Mouse (Mus musculus): Measurements from ENCODE around the gene Cd37. TPM values are rescaled to one million over a fixed set of nuclear protein-coding genes. Genes with fewer than 3 reads are reported as not detected.

Cd37 gene
- polyA plus RNA-seq, 1 experiment from 2014 or later = 1.0 TPM

- no peaks in the 10 kb centered on the region for H3K9me3 ChIP-seq (ENCODE audit: control insufficient read depth, low read length)
- no peak overlapping the region for H3K27ac ChIP-seq (ENCODE audit: low read depth, low read length)
- 0 out of 2 replicates have a peak, but pooled peaks cover 2% of the 10 kb centered on the region for H3K36me3 ChIP-seq (ENCODE audit: control insufficient read depth, insufficient read depth, low read length)
- H3K27me3 ChIP-seq (ENCODE audit: control insufficient read depth, insufficient read depth, low read length) = peaks cover 3% of the 10 kb centered on the region; the same call in 1 of the 2 replicates
- H3K9ac ChIP-seq (replicated peaks; ENCODE audit: low read depth, low read length) = no peak overlapping the region
- no peak overlapping the region for H3K4me3 ChIP-seq (ENCODE audit: low read depth, low read length)
- no peak for ATAC-seq (ENCODE audit: low read depth)
- H3K4me1 ChIP-seq (ENCODE audit: control insufficient read depth, insufficient read depth, low read length) = peaks cover 7% of the 10 kb centered on the region
- 89% methylated on average over 7 of the region's 7 CpGs for WGBS
- no peak overlapping the region for H3K4me2 ChIP-seq (ENCODE audit: low read depth, low read length)
Observed at GRCm38 (mm10) chr7:45229459-45230203, 9.3 kb downstream of the Cd37 start.

GRCm38 (mm10) chr7:45229046-45229445, 9.9 kb downstream of the Cd37 start:
- ATAC-seq (ENCODE audit: low read depth) = no peak
- no peak overlapping the region for H3K4me3 ChIP-seq (ENCODE audit: low read depth, low read length)
- H3K4me1 ChIP-seq (ENCODE audit: control insufficient read depth, insufficient read depth, low read length) = peaks cover 4% of the 10 kb centered on the region
- peaks cover under 1% of the 10 kb centered on the region; the same call in 1 of the 2 replicates for H3K27me3 ChIP-seq (ENCODE audit: control insufficient read depth, insufficient read depth, low read length)
- 96% methylated on average over 8 of the region's 8 CpGs for WGBS
- no peak overlapping the region for H3K4me2 ChIP-seq (ENCODE audit: low read depth, low read length)
- H3K9me3 ChIP-seq (ENCODE audit: control insufficient read depth, low read length) = no peaks in the 10 kb centered on the region
- H3K27ac ChIP-seq (ENCODE audit: low read depth, low read length) = no peak overlapping the region
- 0 out of 2 replicates have a peak, but pooled peaks cover 2% of the 10 kb centered on the region for H3K36me3 ChIP-seq (ENCODE audit: control insufficient read depth, insufficient read depth, low read length)
- H3K9ac ChIP-seq (replicated peaks; ENCODE audit: low read depth, low read length) = no peak overlapping the region

- no peak for ATAC-seq (ENCODE audit: low read depth)
- no peaks in the 10 kb centered on the region for H3K9me3 ChIP-seq (ENCODE audit: control insufficient read depth, low read length)
- no peaks in the 10 kb centered on the region for H3K27me3 ChIP-seq (ENCODE audit: control insufficient read depth, insufficient read depth, low read length)
- H3K4me2 ChIP-seq (ENCODE audit: low read depth, low read length) = no peak overlapping the region
- 0 out of 2 replicates have a peak, but pooled peaks cover 2% of the 10 kb centered on the region for H3K36me3 ChIP-seq (ENCODE audit: control insufficient read depth, insufficient read depth, low read length)
- H3K4me1 ChIP-seq (ENCODE audit: control insufficient read depth, insufficient read depth, low read length) = no peaks in the 10 kb centered on the region; the same call in 1 of the 2 replicates
- WGBS = 97% methylated on average over 18 of the region's 18 CpGs
- no peak overlapping the region for H3K9ac ChIP-seq (replicated peaks; ENCODE audit: low read depth, low read length)
- H3K27ac ChIP-seq (ENCODE audit: low read depth, low read length) = no peak overlapping the region
- H3K4me3 ChIP-seq (ENCODE audit: low read depth, low read length) = no peak overlapping the region
Observed at GRCm38 (mm10) chr7:45228548-45228947, 10.4 kb downstream of the Cd37 start.

- Histone ChIP-seq H3K27me3 (ENCODE audit: control insufficient read depth, insufficient read depth, low read length) (no peaks in the 10 kb centered on the region), H3K9me3 (ENCODE audit: control insufficient read depth, low read length) (no peaks in the 10 kb centered on the region), H3K4me2 (ENCODE audit: low read depth, low read length) (no peak overlapping the region), H3K27ac (ENCODE audit: low read depth, low read length) (no peak overlapping the region), H3K4me3 (ENCODE audit: low read depth, low read length) (no peak overlapping the region), H3K4me1 (ENCODE audit: control insufficient read depth, insufficient read depth, low read length) (no peaks in the 10 kb centered on the region), H3K36me3 (ENCODE audit: control insufficient read depth, insufficient read depth, low read length) (0 out of 2 replicates have a peak, but pooled peaks cover 2% of the 10 kb centered on the region), H3K9ac (replicated peaks; ENCODE audit: low read depth, low read length) (no peak overlapping the region)
- 99% methylated on average over 5 of the region's 5 CpGs for WGBS
- ATAC-seq (ENCODE audit: low read depth) = no peak
Observed at GRCm38 (mm10) chr7:45226421-45226820, 12.5 kb downstream of the Cd37 start.

GRCm38 (mm10) chr7:45224826-45225225, 14.1 kb downstream of the Cd37 start:
- 95% methylated on average over 7 of the region's 7 CpGs for WGBS
- no peak overlapping the region for H3K27ac ChIP-seq (ENCODE audit: low read depth, low read length)
- 0 out of 2 replicates have a peak, but pooled peaks cover 2% of the 10 kb centered on the region for H3K36me3 ChIP-seq (ENCODE audit: control insufficient read depth, insufficient read depth, low read length)
- H3K27me3 ChIP-seq (ENCODE audit: control insufficient read depth, insufficient read depth, low read length) = no peaks in the 10 kb centered on the region
- no peaks in the 10 kb centered on the region for H3K4me1 ChIP-seq (ENCODE audit: control insufficient read depth, insufficient read depth, low read length)
- H3K4me2 ChIP-seq (ENCODE audit: low read depth, low read length) = no peak overlapping the region
- ATAC-seq (ENCODE audit: low read depth) = no peak
- H3K9me3 ChIP-seq (ENCODE audit: control insufficient read depth, low read length) = no peaks in the 10 kb centered on the region
- no peak overlapping the region for H3K9ac ChIP-seq (replicated peaks; ENCODE audit: low read depth, low read length)
- no peak overlapping the region for H3K4me3 ChIP-seq (ENCODE audit: low read depth, low read length)

GRCm38 (mm10) chr7:45221680-45222079, 17.2 kb downstream of the Cd37 start:
- Histone ChIP-seq H3K36me3 (ENCODE audit: control insufficient read depth, insufficient read depth, low read length) (no peaks in the 10 kb centered on the region), H3K9ac (replicated peaks; ENCODE audit: low read depth, low read length) (no peak overlapping the region), H3K9me3 (ENCODE audit: control insufficient read depth, low read length) (no peaks in the 10 kb centered on the region), H3K4me3 (ENCODE audit: low read depth, low read length) (no peak overlapping the region), H3K27me3 (ENCODE audit: control insufficient read depth, insufficient read depth, low read length) (no peaks in the 10 kb centered on the region), H3K4me1 (ENCODE audit: control insufficient read depth, insufficient read depth, low read length) (peaks cover 8% of the 10 kb centered on the region), H3K27ac (ENCODE audit: low read depth, low read length) (no peak overlapping the region), H3K4me2 (ENCODE audit: low read depth, low read length) (no peak overlapping the region)
- no peak for ATAC-seq (ENCODE audit: low read depth)
- WGBS = 88% methylated on average over 2 of the region's 2 CpGs

- H3K9ac ChIP-seq (replicated peaks; ENCODE audit: low read depth, low read length) = peak overlapping the region; percentile 64
- H3K27ac ChIP-seq (ENCODE audit: low read depth, low read length) = peak overlapping the region; percentile 81
- ATAC-seq (ENCODE audit: low read depth) = peak; percentile 68; the same call in 1 of the 2 replicates
- peaks cover 3% of the 10 kb centered on the region; the same call in 1 of the 2 replicates for H3K27me3 ChIP-seq (ENCODE audit: control insufficient read depth, insufficient read depth, low read length)
- WGBS = 2% methylated on average over 13 of the region's 13 CpGs
- peak overlapping the region; percentile 45 for H3K4me3 ChIP-seq (ENCODE audit: low read depth, low read length)
- H3K4me1 ChIP-seq (ENCODE audit: control insufficient read depth, insufficient read depth, low read length) = peaks cover 19% of the 10 kb centered on the region
- no peaks in the 10 kb centered on the region for H3K36me3 ChIP-seq (ENCODE audit: control insufficient read depth, insufficient read depth, low read length)
- H3K4me2 ChIP-seq (ENCODE audit: low read depth, low read length) = peak overlapping the region; percentile 72
- no peaks in the 10 kb centered on the region for H3K9me3 ChIP-seq (ENCODE audit: control insufficient read depth, low read length)
Observed at GRCm38 (mm10) chr7:45216442-45217183, 22.3 kb downstream of the Cd37 start.

- peak within 1 kb of the TSS; percentile 81 for H3K27ac ChIP-seq (ENCODE audit: low read depth, low read length)
- H3K27me3 ChIP-seq (ENCODE audit: control insufficient read depth, insufficient read depth, low read length) = peaks cover 10% of the 10 kb centered on the region
- peak; percentile 48; the same call in 1 of the 2 replicates for ATAC-seq (ENCODE audit: low read depth)
- H3K9me3 ChIP-seq (ENCODE audit: control insufficient read depth, low read length) = no peaks in the 10 kb centered on the region
- H3K4me3 ChIP-seq (ENCODE audit: low read depth, low read length) = peak within 1 kb of the TSS; percentile 45
- H3K4me1 ChIP-seq (ENCODE audit: control insufficient read depth, insufficient read depth, low read length) = peaks cover 19% of the 10 kb centered on the region
- H3K4me2 ChIP-seq (ENCODE audit: low read depth, low read length) = peak within 1 kb of the TSS; percentile 72
- under 1% methylated on average over 50 of the region's 55 CpGs for WGBS
- no peaks in the 10 kb centered on the region for H3K36me3 ChIP-seq (ENCODE audit: control insufficient read depth, insufficient read depth, low read length)
- H3K9ac ChIP-seq (replicated peaks; ENCODE audit: low read depth, low read length) = peak within 1 kb of the TSS; percentile 64
Observed at GRCm38 (mm10) chr7:45215673-45216441, 23.1 kb downstream of the Cd37 start, which contains the start of gene Tead2. Gene Tead2 (plus strand): TSS chr7:45215753.
